Mouse (Mus musculus) urinary bladder, adult 2 months (tissue): Measurements from ENCODE around the gene Cacna1s. TPM values are rescaled to one million over a fixed set of nuclear protein-coding genes. Genes with fewer than 3 reads are reported as not detected.

Source experiments
- DNase-seq: peaks from one replicate; pipeline ENCODE4 v3.0.0; 2022; ENCODE audit warnings: low spot score
- polyA plus RNA-seq: library from polyadenylated mRNA; depleted of rRNA; stranded (reverse); fragments of >200 nt; gene quantifications from 2 replicates; pipeline ENCODE4 v1.2.3, GENCODE M21; 2012

Cacna1s gene
- polyA plus RNA-seq, 1 experiment, result 0.08 TPM

GRCm38 (mm10) chr1:136051013-136051315 is 1.6 kb upstream of the Cacna1s start:
- DNase-seq, result peak; percentile 24

GRCm38 (mm10) chr1:136051465-136051864 is 1.1 kb upstream of the Cacna1s start:
- DNase-seq, result peak; percentile 22

- no peak for DNase-seq
These were observed 3.2 kb downstream of the Cacna1s start for GRCm38 (mm10) chr1:136055771-136056170.

- DNase-seq, result no peak
These were observed 6.0 kb downstream of the Cacna1s start for GRCm38 (mm10) chr1:136058594-136058993.

- no peak for DNase-seq
These were observed 8.7 kb downstream of the Cacna1s start for GRCm38 (mm10) chr1:136061041-136061789.

GRCm38 (mm10) chr1:136061790-136062141 is 9.2 kb downstream of the Cacna1s start:
- no peak for DNase-seq

GRCm38 (mm10) chr1:136063991-136064390 is 11.4 kb downstream of the Cacna1s start:
- DNase-seq, result no peak

- DNase-seq, result no peak
These were observed 14.1 kb downstream of the Cacna1s start for GRCm38 (mm10) chr1:136066621-136067020.

- no peak for DNase-seq
These were observed 15.0 kb downstream of the Cacna1s start for GRCm38 (mm10) chr1:136067579-136067978.

- DNase-seq, result no peak
These were observed 23.5 kb downstream of the Cacna1s start for GRCm38 (mm10) chr1:136076086-136076485.

- DNase-seq, result no peak
These were observed 25.1 kb downstream of the Cacna1s start for GRCm38 (mm10) chr1:136077656-136078055.

GRCm38 (mm10) chr1:136081161-136081560 is 28.6 kb downstream of the Cacna1s start:
- no peak for DNase-seq

GRCm38 (mm10) chr1:136085988-136086685 is 33.6 kb downstream of the Cacna1s start:
- DNase-seq, result no peak

GRCm38 (mm10) chr1:136089368-136090165 is 37.0 kb downstream of the Cacna1s start:
- DNase-seq, result no peak

GRCm38 (mm10) chr1:136093726-136094125 is 41.2 kb downstream of the Cacna1s start:
- no peak for DNase-seq

- DNase-seq, result no peak
These were observed 42.3 kb downstream of the Cacna1s start for GRCm38 (mm10) chr1:136094807-136095206.

- DNase-seq, result no peak
These were observed 49.5 kb downstream of the Cacna1s start for GRCm38 (mm10) chr1:136102094-136102493.

- no peak for DNase-seq
These were observed 50.0 kb downstream of the Cacna1s start for GRCm38 (mm10) chr1:136102551-136102950.

GRCm38 (mm10) chr1:136102981-136103380 is 50.4 kb downstream of the Cacna1s start:
- DNase-seq, result no peak

- DNase-seq, result no peak
These were observed 51.1 kb downstream of the Cacna1s start for GRCm38 (mm10) chr1:136103696-136104095.

GRCm38 (mm10) chr1:136104741-136105140 is 52.2 kb downstream of the Cacna1s start:
- no peak for DNase-seq

GRCm38 (mm10) chr1:136109464-136109863 is 56.9 kb downstream of the Cacna1s start:
- DNase-seq, result no peak

GRCm38 (mm10) chr1:136116183-136116582 is 63.6 kb downstream of the Cacna1s start:
- DNase-seq, result no peak
